In the genomic region with DNA sequence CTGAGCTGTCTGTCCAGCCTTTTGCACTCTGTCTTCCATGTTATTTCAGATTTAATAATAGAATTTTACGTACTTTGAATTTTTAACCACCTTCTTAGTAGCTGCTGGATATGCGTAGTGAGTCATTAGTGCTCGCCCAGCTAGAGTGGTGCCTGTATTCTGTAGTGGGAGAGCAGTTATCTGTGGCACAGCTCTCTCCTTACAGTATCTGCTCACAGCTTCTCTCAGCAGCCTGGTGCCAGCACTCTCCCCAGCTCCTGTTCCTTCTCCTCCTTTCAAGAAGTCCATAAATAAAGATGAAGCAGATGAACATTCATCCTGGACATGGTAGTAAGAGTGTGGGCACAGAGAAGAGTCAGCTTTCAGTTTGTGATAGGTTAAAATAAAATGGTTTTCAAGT, we compare ENCODE assay signal across 27 mouse cellular contexts.
DNase-seq lines count a peak whose midpoint lies in the region; ATAC-seq lines count a peak whose summit lies in the region.
"Had no signal": no experiment of that assay in that cellular context is flagged by ENCODE, and none has a peak within 500 bp of the region (broad histone marks: within the 10 kb centered on the region; RNA-seq: fewer than 3 reads in every experiment).

No protein-coding gene starts in this region.

- H3K27me3 ChIP-seq in heart, embryonic 14.5 days (ENCODE audit: control insufficient read depth, insufficient read depth, low read length), result no peaks in the 10 kb centered on the region
- H3K27me3 ChIP-seq: CH12.LX; embryonic facial prominence, embryonic 12.5 days; embryonic facial prominence, embryonic 15.5 days; heart, embryonic 12.5 days; hindbrain, embryonic 13.5 days; Patski had no signal

- H3K9me3 ChIP-seq in heart, embryonic 14.5 days (ENCODE audit: control insufficient read depth, low read length), result no peaks in the 10 kb centered on the region
- H3K9me3 ChIP-seq: embryonic facial prominence, embryonic 12.5 days; embryonic facial prominence, embryonic 15.5 days; G1E; heart, embryonic 12.5 days; hindbrain, embryonic 10.5 days; hindbrain, embryonic 13.5 days had no signal

- 27% methylated on average over 3 of the region's 3 CpGs for WGBS in heart, embryonic 14.5 days

- no peak overlapping the region for H3K9ac ChIP-seq in heart, embryonic 14.5 days (ENCODE audit: low read length)
- H3K9ac ChIP-seq: embryonic facial prominence, embryonic 12.5 days; embryonic facial prominence, embryonic 15.5 days; forebrain, postnatal 0 days; heart, embryonic 12.5 days; hindbrain, embryonic 13.5 days had no signal

- H3K4me3 ChIP-seq in heart, embryonic 14.5 days (ENCODE audit: control insufficient read depth in 1 of 2, insufficient read depth in 1 of 2, low read depth in 1 of 2, low read length in 2 of 2), result no peak overlapping the region
- H3K4me3 ChIP-seq: embryonic facial prominence, embryonic 12.5 days; embryonic facial prominence, embryonic 15.5 days; heart, embryonic 12.5 days; hindbrain, embryonic 10.5 days; hindbrain, embryonic 13.5 days had no signal

- peaks cover 0 to 7% of the 10 kb centered on the region in 2 experiments; a peak in 1 of 4 replicates for H3K4me1 ChIP-seq in heart, embryonic 14.5 days (ENCODE audit: control insufficient read depth in 2 of 2, insufficient read depth in 2 of 2, low read length in 2 of 2)
- H3K4me1 ChIP-seq: embryonic facial prominence, embryonic 15.5 days had no signal

- H3K4me2 ChIP-seq in heart, embryonic 14.5 days (ENCODE audit: low read length), result no peak overlapping the region
- H3K4me2 ChIP-seq: embryonic facial prominence, embryonic 12.5 days; embryonic facial prominence, embryonic 15.5 days; heart, embryonic 12.5 days; hindbrain, embryonic 13.5 days had no signal

- no peak overlapping the region for H3K27ac ChIP-seq in heart, embryonic 14.5 days (replicated peaks in 1 of 2; ENCODE audit: control insufficient read depth in 1 of 2, insufficient read depth in 1 of 2, low read depth in 2 of 2, low read length in 2 of 2)
- H3K27ac ChIP-seq: embryonic facial prominence, embryonic 12.5 days; embryonic facial prominence, embryonic 15.5 days; hindbrain, embryonic 10.5 days; hindbrain, embryonic 13.5 days had no signal

- no peaks in the 10 kb centered on the region for H3K36me3 ChIP-seq in heart, embryonic 14.5 days (ENCODE audit: control insufficient read depth, insufficient read depth, low read length)
- H3K36me3 ChIP-seq: embryonic facial prominence, embryonic 12.5 days; embryonic facial prominence, embryonic 15.5 days; heart, embryonic 12.5 days; hindbrain, embryonic 13.5 days had no signal

- DNase-seq in heart, postnatal 14 days, result no peak
- peak; percentile 27 to 54 for DNase-seq in left cerebral cortex, adult 18-20 months (ENCODE audit: low spot score in 2 of 2)
- no peak for DNase-seq in left cerebral cortex, postnatal 10 days (ENCODE audit: extremely low spot score in 1 of 2, low spot score in 2 of 2)
- DNase-seq in right cerebral cortex, adult 2 months (ENCODE audit: low spot score in 2 of 2), result peak; percentile 36 to 46
- no peak for DNase-seq in right cerebral cortex, postnatal 4 days
- no peak for DNase-seq in thymus, postnatal 14 days
- DNase-seq: adrenal gland, postnatal 10 days; B cell, adult 2 months; cerebellum, adult 11 months; cerebellum, adult 2 months; cerebellum, adult 9-11 months; cerebellum, postnatal 25 days; forebrain, postnatal 0 days; gastrocnemius, postnatal 14 days; heart, adult 11 months; heart, postnatal 36 days had no signal

- 0 out of 2 replicates have a peak, but pooled peaks have one; percentile 50 for ATAC-seq in heart, embryonic 14.5 days (ENCODE audit: insufficient number of reproducible peaks, insufficient read depth, low FRiP score, low read depth)
- ATAC-seq: forebrain, embryonic 14.5 days; forebrain, postnatal 0 days; hindbrain, embryonic 16.5 days; Patski had no signal

- intact Hi-C loops in heart, postnatal 14 days (cut with DNase I), result no loop called here
- intact Hi-C loops in left cerebral cortex, postnatal 10 days (cut with DNase I), result no loop called here

Comparison
In these comparisons a context has a peak if more than half of its experiments do, and no peak if none do; other contexts are left out.
1. DNase-seq: peak in left cerebral cortex, adult 18-20 months (2 of 2) and right cerebral cortex, adult 2 months (2 of 2); none in heart, postnatal 14 days (0 of 2), left cerebral cortex, postnatal 10 days (0 of 2), right cerebral cortex, postnatal 4 days (single experiment) and thymus, postnatal 14 days (single experiment).